Mouse (Mus musculus): ENCODE results near the gene Gbp4. TPM values are rescaled to one million over a fixed set of nuclear protein-coding genes. Genes with fewer than 3 reads are reported as not detected.
"Not testable (repeated sequence)": the region's sequence is repeated elsewhere in the genome, so short reads cannot be mapped to it uniquely, and the experiment has no call there.

Gene Gbp4
- total and polyA plus RNA-seq, 2 experiments from 2014 or later = 0.65 to 1.5 TPM

- no peak overlapping the region for H3K4me3 ChIP-seq (ENCODE audit: low read depth, low read length)
- H3K27me3 ChIP-seq (ENCODE audit: insufficient read depth, low read length) = no peaks in the 10 kb centered on the region
- ATAC-seq (ENCODE audit: low FRiP score) (no peak), DNase-seq (ENCODE audit: low spot score) (no peak)
- H3K9ac ChIP-seq (replicated peaks; ENCODE audit: low read length, poor library complexity, severe bottlenecking) = no peak overlapping the region
- H3K36me3 ChIP-seq (ENCODE audit: insufficient read depth, low read length) = no peaks in the 10 kb centered on the region
- no peaks in the 10 kb centered on the region for H3K9me3 ChIP-seq (ENCODE audit: low read length)
- TF ChIP-seq CTCF (IDR thresholded peaks at IDR 0.05) = no peak
- no peak overlapping the region for H3K4me2 ChIP-seq (ENCODE audit: low read depth, low read length, poor library complexity, severe bottlenecking)
- no peak overlapping the region for H3K27ac ChIP-seq (ENCODE audit: low read depth, low read length)
- 80% methylated on average over 1 of the region's 1 CpGs for WGBS
- H3K4me1 ChIP-seq (ENCODE audit: insufficient read depth, low read length) = no peaks in the 10 kb centered on the region
These were observed 480 bp downstream of the Gbp4 start for GRCm38 (mm10) chr5:105138906-105139305.

- not testable (repeated sequence) for DNase-seq (ENCODE audit: low spot score); H3K9ac ChIP-seq (replicated peaks; ENCODE audit: low read length, poor library complexity, severe bottlenecking); H3K9me3 ChIP-seq (ENCODE audit: low read length); H3K4me2 ChIP-seq (ENCODE audit: low read depth, low read length, poor library complexity, severe bottlenecking); H3K4me1 ChIP-seq (ENCODE audit: insufficient read depth, low read length); H3K36me3 ChIP-seq (ENCODE audit: insufficient read depth, low read length); H3K4me3 ChIP-seq (ENCODE audit: low read depth, low read length); ATAC-seq (ENCODE audit: low FRiP score); H3K27me3 ChIP-seq (ENCODE audit: insufficient read depth, low read length); H3K27ac ChIP-seq (ENCODE audit: low read depth, low read length)
- WGBS = 72% methylated on average over 3 of the region's 3 CpGs
These were observed 2.6 kb downstream of the Gbp4 start for GRCm38 (mm10) chr5:105136706-105137304.

- not testable (repeated sequence) for H3K9ac ChIP-seq (replicated peaks; ENCODE audit: low read length, poor library complexity, severe bottlenecking); H3K9me3 ChIP-seq (ENCODE audit: low read length); H3K4me1 ChIP-seq (ENCODE audit: insufficient read depth, low read length); H3K27ac ChIP-seq (ENCODE audit: low read depth, low read length); H3K4me2 ChIP-seq (ENCODE audit: low read depth, low read length, poor library complexity, severe bottlenecking); DNase-seq (ENCODE audit: low spot score); H3K4me3 ChIP-seq (ENCODE audit: low read depth, low read length); H3K27me3 ChIP-seq (ENCODE audit: insufficient read depth, low read length); ATAC-seq (ENCODE audit: low FRiP score); H3K36me3 ChIP-seq (ENCODE audit: insufficient read depth, low read length)
- WGBS = 84% methylated on average over 6 of the region's 6 CpGs
These were observed 17.7 kb downstream of the Gbp4 start for GRCm38 (mm10) chr5:105121731-105122130.

- 85% methylated on average over 2 of the region's 2 CpGs for WGBS
- no peak for TF ChIP-seq CTCF (IDR thresholded peaks at IDR 0.05)
- ATAC-seq (ENCODE audit: low FRiP score) (no peak), DNase-seq (ENCODE audit: low spot score) (no peak)
- Histone ChIP-seq H3K9me3 (ENCODE audit: low read length) (no peaks in the 10 kb centered on the region), H3K4me2 (ENCODE audit: low read depth, low read length, poor library complexity, severe bottlenecking) (no peak overlapping the region), H3K4me3 (ENCODE audit: low read depth, low read length) (no peak overlapping the region), H3K36me3 (ENCODE audit: insufficient read depth, low read length) (no peaks in the 10 kb centered on the region), H3K27me3 (ENCODE audit: insufficient read depth, low read length) (no peaks in the 10 kb centered on the region), H3K9ac (replicated peaks; ENCODE audit: low read length, poor library complexity, severe bottlenecking) (no peak overlapping the region), H3K4me1 (ENCODE audit: insufficient read depth, low read length) (no peaks in the 10 kb centered on the region), H3K27ac (ENCODE audit: low read depth, low read length) (no peak overlapping the region)
These were observed 23.6 kb downstream of the Gbp4 start for GRCm38 (mm10) chr5:105115740-105116139.

- DNase-seq (ENCODE audit: low spot score) (no peak), ATAC-seq (ENCODE audit: low FRiP score) (no peak)
- H3K9me3 ChIP-seq (ENCODE audit: low read length) = no peaks in the 10 kb centered on the region
- WGBS = 89% methylated on average over 2 of the region's 2 CpGs
- no peaks in the 10 kb centered on the region for H3K27me3 ChIP-seq (ENCODE audit: insufficient read depth, low read length)
- no peak overlapping the region for H3K27ac ChIP-seq (ENCODE audit: low read depth, low read length)
- H3K4me3 ChIP-seq (ENCODE audit: low read depth, low read length) = no peak overlapping the region
- H3K4me1 ChIP-seq (ENCODE audit: insufficient read depth, low read length) = no peaks in the 10 kb centered on the region
- H3K4me2 ChIP-seq (ENCODE audit: low read depth, low read length, poor library complexity, severe bottlenecking) = no peak overlapping the region
- no peak for TF ChIP-seq CTCF (IDR thresholded peaks at IDR 0.05)
- H3K36me3 ChIP-seq (ENCODE audit: insufficient read depth, low read length) = no peaks in the 10 kb centered on the region
- H3K9ac ChIP-seq (replicated peaks; ENCODE audit: low read length, poor library complexity, severe bottlenecking) = no peak overlapping the region
These were observed 24.7 kb downstream of the Gbp4 start for GRCm38 (mm10) chr5:105114696-105115095.

- 88% methylated on average over 5 of the region's 5 CpGs for WGBS
- Histone ChIP-seq H3K9me3 (ENCODE audit: low read length) (no peaks in the 10 kb centered on the region), H3K27ac (ENCODE audit: low read depth, low read length) (no peak overlapping the region), H3K4me2 (ENCODE audit: low read depth, low read length, poor library complexity, severe bottlenecking) (no peak overlapping the region), H3K4me1 (ENCODE audit: insufficient read depth, low read length) (no peaks in the 10 kb centered on the region), H3K9ac (replicated peaks; ENCODE audit: low read length, poor library complexity, severe bottlenecking) (no peak overlapping the region), H3K36me3 (ENCODE audit: insufficient read depth, low read length) (no peaks in the 10 kb centered on the region), H3K4me3 (ENCODE audit: low read depth, low read length) (no peak overlapping the region), H3K27me3 (ENCODE audit: insufficient read depth, low read length) (no peaks in the 10 kb centered on the region)
- TF ChIP-seq CTCF (IDR thresholded peaks at IDR 0.05) = no peak
- no peak for DNase-seq (ENCODE audit: low spot score)
- no peak for ATAC-seq (ENCODE audit: low FRiP score)
These were observed 25.7 kb downstream of the Gbp4 start for GRCm38 (mm10) chr5:105113656-105114055.

GRCm38 (mm10) chr5:105110271-105110852 is 29.0 kb downstream of the Gbp4 start:
- not testable (repeated sequence) for H3K9ac ChIP-seq (replicated peaks; ENCODE audit: low read length, poor library complexity, severe bottlenecking); H3K9me3 ChIP-seq (ENCODE audit: low read length); ATAC-seq (ENCODE audit: low FRiP score); H3K4me3 ChIP-seq (ENCODE audit: low read depth, low read length); H3K4me2 ChIP-seq (ENCODE audit: low read depth, low read length, poor library complexity, severe bottlenecking); H3K4me1 ChIP-seq (ENCODE audit: insufficient read depth, low read length); DNase-seq (ENCODE audit: low spot score); H3K27ac ChIP-seq (ENCODE audit: low read depth, low read length); H3K36me3 ChIP-seq (ENCODE audit: insufficient read depth, low read length); H3K27me3 ChIP-seq (ENCODE audit: insufficient read depth, low read length)
- WGBS = 13% methylated on average over 4 of the region's 4 CpGs

GRCm38 (mm10) chr5:105109775-105110174 is 29.6 kb downstream of the Gbp4 start:
- H3K36me3 ChIP-seq (ENCODE audit: insufficient read depth, low read length); H3K4me3 ChIP-seq (ENCODE audit: low read depth, low read length); DNase-seq (ENCODE audit: low spot score); ATAC-seq (ENCODE audit: low FRiP score); H3K4me1 ChIP-seq (ENCODE audit: insufficient read depth, low read length); H3K27me3 ChIP-seq (ENCODE audit: insufficient read depth, low read length); H3K9ac ChIP-seq (replicated peaks; ENCODE audit: low read length, poor library complexity, severe bottlenecking); H3K27ac ChIP-seq (ENCODE audit: low read depth, low read length); H3K9me3 ChIP-seq (ENCODE audit: low read length); H3K4me2 ChIP-seq (ENCODE audit: low read depth, low read length, poor library complexity, severe bottlenecking): not testable (repeated sequence)
- WGBS = 21% methylated on average over 1 of the region's 1 CpGs

GRCm38 (mm10) chr5:105105689-105106088 is 33.7 kb downstream of the Gbp4 start:
- WGBS = 91% methylated on average over 2 of the region's 2 CpGs

More at GRCm38 (mm10) chr5:105105689-105106088, 33.7 kb downstream of the Gbp4 start:
- DNase-seq (ENCODE audit: low spot score); H3K9ac ChIP-seq (replicated peaks; ENCODE audit: low read length, poor library complexity, severe bottlenecking); H3K36me3 ChIP-seq (ENCODE audit: insufficient read depth, low read length); H3K4me2 ChIP-seq (ENCODE audit: low read depth, low read length, poor library complexity, severe bottlenecking); ATAC-seq (ENCODE audit: low FRiP score); H3K4me1 ChIP-seq (ENCODE audit: insufficient read depth, low read length); H3K27ac ChIP-seq (ENCODE audit: low read depth, low read length); H3K27me3 ChIP-seq (ENCODE audit: insufficient read depth, low read length); H3K4me3 ChIP-seq (ENCODE audit: low read depth, low read length); H3K9me3 ChIP-seq (ENCODE audit: low read length): not testable (repeated sequence)

All from midbrain, postnatal 0 days (tissue).